Mouse (Mus musculus) kidney, embryonic 14.5 days (tissue): ENCODE results near the gene Nr1d1. TPM values are rescaled to one million over a fixed set of nuclear protein-coding genes. Genes with fewer than 3 reads are reported as not detected.
A peak's percentile ranks its signal among the peaks of the same experiment; 100 is the strongest.

Source experiments
- ATAC-seq: fragments of 200-750 bp; cut with Nextera tagmentation; 2 replicates; pipeline ENCODE4 v1.8.0; 2017; ENCODE audit warnings: moderate number of reproducible peaks, mild to moderate bottlenecking, moderate TSS enrichment, moderate library complexity; ENCODE audit not compliant: low FRiP score, low TSS enrichment
- H3K27ac ChIP-seq: fragments of 300-500 bp; sonication (generic); 2 replicates; pipeline ENCODE4 v1.5.1; 2014; ENCODE audit warnings: low read depth, mild to moderate bottlenecking, low read length, moderate library complexity, mixed read lengths
- H3K27me3 ChIP-seq: fragments of 300-500 bp; sonication (generic); 2 replicates; pipeline ENCODE4 v1.6.1; 2014; ENCODE audit warnings: mild to moderate bottlenecking, low read length; ENCODE audit not compliant: control insufficient read depth, insufficient read depth
- H3K36me3 ChIP-seq: fragments of 300-500 bp; sonication (generic); 2 replicates; pipeline ENCODE4 v1.6.1; 2014; ENCODE audit warnings: low read length, mixed read lengths; ENCODE audit not compliant: control insufficient read depth, insufficient read depth
- H3K4me1 ChIP-seq: fragments of 300-500 bp; sonication (generic); 2 replicates; pipeline ENCODE4 v1.6.1; 2014; ENCODE audit warnings: low read length, mixed read lengths; ENCODE audit not compliant: control insufficient read depth, insufficient read depth
- H3K4me2 ChIP-seq: fragments of 300-500 bp; sonication (generic); replicated peaks from 2 replicates; pipeline ENCODE4 v1.6.1; 2014; ENCODE audit warnings: low read depth, mild to moderate bottlenecking, low read length
- H3K4me3 ChIP-seq: fragments of 300-500 bp; sonication (generic); 2 replicates; pipeline ENCODE4 v1.5.1; 2014; ENCODE audit warnings: mild to moderate bottlenecking, low read length
- H3K9ac ChIP-seq: fragments of 300-500 bp; sonication (generic); 2 replicates; pipeline ENCODE4 v1.6.1; 2014; ENCODE audit warnings: low read depth, mild to moderate bottlenecking, low read length, moderate library complexity
- H3K9me3 ChIP-seq: fragments of 300-500 bp; sonication (generic); 2 replicates; pipeline ENCODE4 v1.6.1; 2016; ENCODE audit warnings: low read length; ENCODE audit not compliant: control insufficient read depth
- whole genome bisulfite sequencing: fragments of 180-500 bp; shearing (Covaris S2); extraction: QIAGEN DNeasy Blood & Tissue Kit; methylation state at CpG from one replicate; pipeline ENCODE4 v1.1.7; 2014; 5-methylcytosine and 5-hydroxymethylcytosine counted together
- polyA plus RNA-seq: library from polyadenylated mRNA; unstranded; fragments of >200 nt; fragmentation: Nextera tagmentation; extraction: Ambion mirVana; gene quantifications from 2 replicates; pipeline ENCODE4 v1.2.1, GENCODE M21; 2014

Gene Nr1d1
- polyA plus RNA-seq, 1 experiment from 2014 or later: 2.6 TPM

- WGBS: 29% methylated on average over 7 of the region's 7 CpGs
- H3K4me2 ChIP-seq: peak overlapping the region; percentile 88
- peaks cover 77% of the 10 kb centered on the region for H3K4me1 ChIP-seq
- H3K4me3 ChIP-seq: peak overlapping the region; percentile 90; the same call in 1 of the 2 replicates
- H3K9ac ChIP-seq: peak overlapping the region; percentile 89; the same call in 1 of the 2 replicates
- no peaks in the 10 kb centered on the region for H3K36me3 ChIP-seq
- no peaks in the 10 kb centered on the region for H3K27me3 ChIP-seq
- no peaks in the 10 kb centered on the region for H3K9me3 ChIP-seq
- ATAC-seq: no peak
- peak overlapping the region; percentile 90 for H3K27ac ChIP-seq
Observed at GRCm38 (mm10) chr11:98744456-98745019, 30.6 kb downstream of the Nr1d1 start.

- Histone ChIP-seq H3K9ac (peak overlapping the region; percentile 89; the same call in 1 of the 2 replicates), H3K27ac (peak overlapping the region; percentile 90), H3K27me3 (no peaks in the 10 kb centered on the region), H3K4me3 (peak overlapping the region; percentile 90), H3K36me3 (no peaks in the 10 kb centered on the region), H3K4me2 (peak overlapping the region; percentile 88), H3K9me3 (no peaks in the 10 kb centered on the region), H3K4me1 (peaks cover 70% of the 10 kb centered on the region)
- WGBS: 5% methylated on average over 9 of the region's 9 CpGs
- ATAC-seq: peak; percentile 51
Observed at GRCm38 (mm10) chr11:98743655-98744345, 31.3 kb downstream of the Nr1d1 start.

- no peaks in the 10 kb centered on the region for H3K36me3 ChIP-seq
- no peaks in the 10 kb centered on the region for H3K27me3 ChIP-seq
- H3K27ac ChIP-seq: peak overlapping the region; percentile 90
- peaks cover 58% of the 10 kb centered on the region for H3K4me1 ChIP-seq
- peak overlapping the region; percentile 88 for H3K4me2 ChIP-seq
- H3K9ac ChIP-seq: peak overlapping the region; percentile 89
- WGBS: 2% methylated on average over 21 of the region's 21 CpGs
- ATAC-seq: no peak
- no peaks in the 10 kb centered on the region for H3K9me3 ChIP-seq
- H3K4me3 ChIP-seq: peak overlapping the region; percentile 90
Observed at GRCm38 (mm10) chr11:98742397-98743291, 32.5 kb downstream of the Nr1d1 start.

- ATAC-seq: peak; percentile 74
- H3K4me1 ChIP-seq: peaks cover 52% of the 10 kb centered on the region
Observed at GRCm38 (mm10) chr11:98741622-98742396, 33.3 kb downstream of the Nr1d1 start.

GRCm38 (mm10) chr11:98741051-98741620 lies 34.0 kb downstream of the Nr1d1 start:
- no peak for ATAC-seq

More at GRCm38 (mm10) chr11:98741622-98742396, 33.3 kb downstream of the Nr1d1 start:
- Histone ChIP-seq H3K36me3 (no peaks in the 10 kb centered on the region), H3K4me3 (peak overlapping the region; percentile 90), H3K27me3 (no peaks in the 10 kb centered on the region), H3K4me2 (peak overlapping the region; percentile 88), H3K27ac (peak overlapping the region; percentile 90), H3K9me3 (no peaks in the 10 kb centered on the region), H3K9ac (peak overlapping the region; percentile 89)
- 1% methylated on average over 54 of the region's 86 CpGs for WGBS

GRCm38 (mm10) chr11:98740393-98741050 lies 34.6 kb downstream of the Nr1d1 start, which contains the start of gene Thra:
Gene Thra (plus strand): TSS chr11:98740638.
- Histone ChIP-seq H3K4me3 (peak within 1 kb of the TSS; percentile 90), H3K27me3 (no peaks in the 10 kb centered on the region), H3K4me2 (peak within 1 kb of the TSS; percentile 88), H3K27ac (peak within 1 kb of the TSS; percentile 90), H3K36me3 (no peaks in the 10 kb centered on the region), H3K9ac (peak within 1 kb of the TSS; percentile 89), H3K4me1 (peaks cover 39% of the 10 kb centered on the region), H3K9me3 (no peaks in the 10 kb centered on the region)
- peak; percentile 65 for ATAC-seq
- WGBS: under 1% methylated on average over 22 of the region's 22 CpGs

More at GRCm38 (mm10) chr11:98741051-98741620, 34.0 kb downstream of the Nr1d1 start:
- Histone ChIP-seq H3K27ac (peak overlapping the region; percentile 90), H3K4me1 (peaks cover 45% of the 10 kb centered on the region), H3K27me3 (no peaks in the 10 kb centered on the region), H3K4me2 (peak overlapping the region; percentile 88), H3K4me3 (peak overlapping the region; percentile 90), H3K9me3 (no peaks in the 10 kb centered on the region), H3K9ac (peak overlapping the region; percentile 89), H3K36me3 (no peaks in the 10 kb centered on the region)
- WGBS: under 1% methylated on average over 17 of the region's 17 CpGs

GRCm38 (mm10) chr11:98740026-98740392 lies 35.1 kb downstream of the Nr1d1 start:
- WGBS: 5% methylated on average over 8 of the region's 8 CpGs
- H3K27me3 ChIP-seq: no peaks in the 10 kb centered on the region

More at GRCm38 (mm10) chr11:98740026-98740392, 35.1 kb downstream of the Nr1d1 start:
- H3K9ac ChIP-seq: peak overlapping the region; percentile 89; the same call in 1 of the 2 replicates
- ATAC-seq: no peak
- H3K4me2 ChIP-seq: peak overlapping the region; percentile 88
- H3K4me1 ChIP-seq: peaks cover 34% of the 10 kb centered on the region
- no peaks in the 10 kb centered on the region for H3K9me3 ChIP-seq
- peak overlapping the region; percentile 90 for H3K27ac ChIP-seq
- peak overlapping the region; percentile 90 for H3K4me3 ChIP-seq
- no peaks in the 10 kb centered on the region for H3K36me3 ChIP-seq
